Mouse (Mus musculus): ENCODE measurements around the gene Rnf150.
"Not testable (repeated sequence)": the region's sequence is repeated elsewhere in the genome, so short reads cannot be mapped to it uniquely, and the experiment has no call there.

Rnf150 gene

GRCm38 (mm10) chr8:83078701-83079533 lies 215.8 kb downstream of the Rnf150 start:
- DNase-seq, result peak; percentile 27 to 36

- no peak for DNase-seq
Observed at GRCm38 (mm10) chr8:83079534-83079844, 216.3 kb downstream of the Rnf150 start.

DNA sequence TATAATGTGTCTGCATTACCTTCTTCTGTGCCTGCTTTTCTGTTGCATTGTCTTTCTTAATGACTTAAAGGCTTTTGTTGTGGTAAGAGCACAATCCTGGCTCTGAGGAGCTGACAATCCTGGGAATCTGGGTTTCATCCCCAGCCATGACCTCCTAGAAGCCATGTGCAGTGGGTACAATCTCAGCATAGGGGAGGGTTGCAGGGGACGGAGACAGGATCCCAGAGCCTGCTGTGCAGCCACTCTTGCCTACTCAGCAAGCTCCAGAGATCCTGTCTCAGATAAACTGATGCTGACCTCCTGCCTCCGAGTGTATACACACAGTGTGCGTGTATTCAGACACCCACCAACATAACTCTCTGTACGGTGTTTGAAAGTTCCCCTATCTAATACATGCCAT lies 218.1 kb downstream of the Rnf150 start:
- no peak for DNase-seq

DNA sequence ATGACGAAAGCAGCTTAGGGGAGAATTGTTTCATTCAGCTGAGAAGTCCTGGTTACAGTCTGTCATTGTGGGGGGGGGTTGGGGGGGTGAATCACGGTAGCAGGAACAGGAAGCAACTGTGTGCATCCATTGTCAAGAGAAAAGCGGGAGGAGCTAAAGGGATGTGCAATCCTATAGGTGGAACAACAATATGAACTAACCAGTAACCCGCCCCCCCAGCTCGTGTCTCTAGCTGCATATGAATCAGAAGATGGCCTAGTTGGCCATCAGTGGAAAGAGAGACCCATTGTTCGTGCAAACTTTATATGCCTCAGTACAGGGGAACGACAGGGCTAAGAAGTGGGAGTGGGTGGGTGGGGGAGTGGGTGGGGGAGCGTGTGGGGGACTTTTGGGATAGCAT lies 218.7 kb downstream of the Rnf150 start:
- DNase-seq, result not testable (repeated sequence)

DNA sequence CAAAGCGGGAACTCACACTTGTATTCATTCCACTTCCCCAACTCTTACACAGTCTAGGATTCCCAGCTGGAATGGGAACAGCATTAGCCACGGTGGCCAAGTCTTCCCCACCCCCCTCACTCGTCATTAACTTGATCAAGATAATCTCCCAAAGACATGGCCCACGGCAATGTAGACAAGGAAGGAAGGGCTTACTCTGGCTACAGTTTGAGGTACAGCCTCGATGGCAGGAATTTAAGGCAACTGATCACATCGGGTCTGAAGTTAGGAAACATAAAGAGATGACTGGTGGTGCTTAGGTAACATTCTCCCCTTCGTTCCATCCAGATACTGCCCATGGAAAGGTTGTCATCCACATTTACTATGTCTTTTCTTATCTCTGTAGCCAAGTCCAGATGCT lies 219.1 kb downstream of the Rnf150 start:
- no peak for DNase-seq

DNA sequence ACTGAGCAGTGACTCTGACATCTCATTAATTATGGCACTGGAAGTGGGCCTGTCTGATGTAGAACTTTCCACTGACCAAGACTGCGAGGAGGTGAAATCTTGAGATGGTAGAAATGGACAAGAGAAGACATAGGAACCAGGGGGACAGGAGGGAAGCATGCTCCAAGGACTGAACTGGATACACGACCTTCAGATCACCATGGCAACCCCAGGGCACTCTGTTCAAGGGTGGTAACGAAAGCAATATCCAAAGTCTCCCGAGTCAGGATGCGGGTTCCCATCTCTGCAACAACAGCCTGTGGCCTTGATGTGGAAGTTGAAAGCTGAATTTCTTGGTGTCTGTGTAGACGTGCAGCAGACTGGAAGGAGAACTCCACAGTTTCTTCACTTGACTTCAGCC lies 220.3 kb downstream of the Rnf150 start:
- DNase-seq, result no peak

DNA sequence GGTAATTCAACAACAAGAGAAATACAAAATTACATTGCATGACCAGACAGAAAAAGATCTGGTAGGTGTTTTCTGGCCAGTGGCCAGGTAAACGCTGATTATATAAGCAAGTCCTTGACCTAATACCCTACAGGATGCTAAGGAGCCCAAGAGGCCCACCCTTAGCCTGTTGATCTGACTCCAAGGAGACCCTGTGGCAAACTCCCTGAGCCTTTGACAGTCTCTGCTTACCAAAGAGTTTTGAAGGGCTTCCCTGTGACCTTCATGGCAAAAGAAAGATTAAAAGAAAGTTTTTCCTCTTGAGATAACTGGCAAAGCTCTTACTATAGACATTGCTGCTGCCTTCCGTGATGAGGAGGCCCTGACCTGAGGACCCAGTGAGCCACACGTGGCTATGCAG lies 222.4 kb downstream of the Rnf150 start:
- no peak for DNase-seq

- no peak for DNase-seq
Observed at GRCm38 (mm10) chr8:83086625-83087024, 223.5 kb downstream of the Rnf150 start.

GRCm38 (mm10) chr8:83087604-83088003 lies 224.4 kb downstream of the Rnf150 start:
- no peak for DNase-seq

- no peak for DNase-seq
Observed at GRCm38 (mm10) chr8:83088156-83088555, 225.0 kb downstream of the Rnf150 start.

- peak; percentile 72 to 77 for DNase-seq
Observed at GRCm38 (mm10) chr8:83089336-83089986, 226.3 kb downstream of the Rnf150 start.

DNA sequence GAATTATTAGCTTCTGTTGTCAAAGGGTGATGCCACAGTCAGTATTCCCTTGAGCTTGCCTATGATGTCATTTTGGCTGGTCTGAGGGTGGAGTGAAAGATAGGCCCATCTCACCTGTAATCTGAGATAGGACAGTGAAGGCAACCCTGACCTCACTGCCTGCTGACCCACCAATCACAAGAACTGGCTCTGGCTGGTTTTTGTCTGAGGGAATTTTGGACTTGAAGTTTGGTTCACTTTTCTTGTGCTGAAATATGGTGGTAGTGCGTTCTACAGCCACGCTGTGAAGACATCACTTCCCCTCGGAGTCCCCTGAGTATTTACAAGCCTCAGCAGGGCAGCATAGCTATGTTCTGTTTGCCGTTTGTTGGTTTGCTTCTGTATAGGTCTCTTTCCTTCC lies 227.3 kb downstream of the Rnf150 start:
- DNase-seq, result no peak

GRCm38 (mm10) chr8:83100041-83100440 lies 236.9 kb downstream of the Rnf150 start:
- DNase-seq, result peak in 1 of 2 experiments; percentile 13

- no peak for DNase-seq
Observed at GRCm38 (mm10) chr8:83102957-83103510, 239.9 kb downstream of the Rnf150 start.

DNA sequence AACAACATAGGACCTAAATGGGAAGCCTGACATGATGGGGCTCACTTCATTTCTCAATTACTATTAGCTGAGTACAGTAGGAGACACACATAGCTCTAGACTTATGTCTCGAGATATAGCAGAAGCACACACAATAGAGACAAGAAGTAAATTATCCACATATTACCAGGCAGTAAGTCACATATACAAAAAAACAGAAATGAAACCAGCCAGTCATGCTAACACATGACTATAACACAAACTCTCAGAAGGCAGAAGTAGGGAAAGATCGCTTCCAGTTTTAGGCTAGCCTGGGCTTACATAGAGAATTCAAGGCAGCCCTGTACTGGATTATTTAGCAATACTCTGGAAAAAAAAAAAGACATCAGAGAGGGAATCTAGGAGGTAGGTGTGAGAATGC lies 240.8 kb downstream of the Rnf150 start:
- no peak for DNase-seq

DNA sequence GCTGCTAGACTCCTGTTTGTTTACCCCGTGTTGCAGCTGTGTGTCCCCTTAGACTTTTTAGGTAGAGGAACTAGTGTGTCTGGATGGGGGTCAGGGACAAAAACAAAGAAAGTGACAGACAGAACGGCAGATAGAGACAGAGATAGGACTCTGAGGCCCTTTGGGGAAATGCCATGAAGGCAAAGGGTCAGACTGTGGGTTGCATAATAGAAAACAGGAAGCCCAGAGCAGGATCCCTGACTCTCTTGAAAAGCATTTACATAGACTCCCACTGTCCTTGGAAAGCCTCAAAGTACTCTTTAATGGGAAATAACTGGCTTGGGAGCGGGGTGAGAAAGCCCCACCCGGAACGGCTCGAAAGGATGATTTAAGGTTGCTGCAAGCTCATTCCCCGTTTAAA lies 246.6 kb downstream of the Rnf150 start:
- DNase-seq, result peak; percentile 10 to 16

DNA sequence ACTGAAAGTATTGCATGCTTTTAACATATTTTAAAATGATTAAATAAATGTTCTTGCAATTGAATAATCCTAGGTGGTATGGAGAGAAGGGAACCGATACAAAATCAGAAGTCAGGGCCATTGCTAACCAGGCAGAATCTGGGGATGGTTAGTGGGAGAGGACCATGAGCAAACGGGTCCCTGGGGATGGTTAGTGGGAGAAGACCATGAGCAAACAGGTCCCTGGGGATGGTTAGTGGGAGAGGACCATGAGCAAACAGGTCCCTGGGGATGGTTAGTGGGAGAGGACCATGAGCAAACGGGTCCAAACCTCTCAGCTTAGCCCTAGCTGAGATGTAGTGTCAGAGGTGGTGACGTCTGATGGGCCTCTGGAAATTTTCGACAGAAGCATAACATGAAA lies 247.0 kb downstream of the Rnf150 start:
- no peak for DNase-seq

GRCm38 (mm10) chr8:83135086-83135485 lies 271.9 kb downstream of the Rnf150 start:
- DNase-seq, result no peak

DNA sequence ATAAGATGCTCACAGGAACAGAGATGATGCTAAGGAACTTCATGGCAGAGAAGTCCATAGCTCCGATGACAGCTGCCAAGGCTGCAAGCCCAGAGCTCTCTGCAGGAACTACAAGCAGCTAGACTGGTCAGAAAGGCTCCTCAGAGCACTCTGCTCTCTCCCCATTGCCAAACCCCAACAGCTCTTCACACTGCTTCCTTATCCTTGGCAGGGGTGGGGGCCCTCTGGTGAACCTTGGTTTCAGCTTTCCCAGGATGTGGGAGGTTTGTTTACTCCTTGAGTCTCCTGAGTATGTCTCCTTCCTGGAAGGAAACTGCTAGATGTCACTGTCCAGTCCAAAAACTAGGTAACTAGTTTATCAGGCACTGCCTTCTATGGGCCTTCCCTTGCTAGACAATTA lies 276.9 kb downstream of the Rnf150 start:
- DNase-seq, result peak in 1 of 2 experiments; percentile 29

DNA sequence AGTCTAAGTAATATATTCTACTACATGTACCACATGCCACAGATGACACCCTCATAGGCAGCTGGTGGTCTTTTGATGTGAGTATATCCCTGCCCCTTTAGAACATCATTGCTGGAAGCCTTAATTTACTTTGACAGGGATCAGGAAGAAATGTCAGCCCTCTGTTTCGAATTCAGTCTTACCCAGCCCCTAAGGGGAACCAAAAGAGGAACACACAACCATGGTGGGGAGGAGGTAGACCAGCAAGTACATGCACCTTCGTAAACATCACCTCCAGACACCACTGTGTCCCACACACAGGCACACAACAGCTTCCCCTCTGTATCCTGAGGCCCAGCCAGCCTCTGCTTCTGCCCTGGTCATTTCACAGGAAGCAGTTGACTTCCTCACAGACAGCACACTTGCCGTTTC lies 277.6 kb downstream of the Rnf150 start:
- peak; percentile 14 to 24 for DNase-seq
